Mouse (Mus musculus): Measurements from ENCODE around the gene D430041D05Rik. TPM values are rescaled to one million over a fixed set of nuclear protein-coding genes. Genes with fewer than 3 reads are reported as not detected.
A peak's percentile ranks its signal among the peaks of the same experiment; 100 is the strongest.

Gene D430041D05Rik
- polyA plus RNA-seq, 1 experiment from 2014 or later = 0.05 TPM

DNA sequence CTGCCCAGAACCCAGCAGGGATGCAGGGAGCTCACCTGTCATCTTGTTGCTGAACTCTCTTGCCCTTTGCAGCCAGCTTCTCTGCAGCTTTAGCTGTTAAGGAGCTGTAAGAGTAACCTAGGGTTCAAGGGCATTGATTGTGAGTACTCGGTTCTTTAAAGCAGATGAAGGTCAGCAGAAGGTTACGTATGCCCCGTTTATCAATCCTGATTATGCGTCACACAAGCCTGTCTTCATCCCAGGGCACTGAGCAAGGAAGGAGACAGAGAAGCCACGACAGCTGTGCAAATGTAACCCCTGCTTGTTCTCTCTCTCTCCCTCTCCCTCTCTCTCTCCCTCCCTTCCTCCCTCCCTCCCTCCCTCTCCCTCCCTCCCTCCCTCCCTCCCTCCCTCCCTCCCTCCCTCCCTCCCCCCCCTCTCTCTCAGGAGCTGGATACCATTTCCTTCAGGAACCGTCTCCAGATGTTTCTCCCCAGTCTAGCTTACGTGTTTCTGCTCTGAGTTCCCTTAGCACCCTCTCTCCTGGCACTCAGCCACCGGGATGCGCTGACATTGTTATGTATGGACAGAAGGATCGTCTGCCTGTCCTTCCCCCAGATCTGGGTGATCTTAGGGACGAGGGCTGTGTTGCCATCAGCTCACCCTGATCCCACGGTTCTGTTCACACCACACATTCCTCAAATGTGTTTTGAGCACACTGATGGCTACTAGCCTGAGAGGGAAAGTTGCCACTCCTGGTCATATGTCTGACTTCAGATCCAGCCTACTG, 277.6 kb downstream of the D430041D05Rik start:
- Histone ChIP-seq H3K4me2 (ENCODE audit: low read length) (no peak overlapping the region), H3K9ac (ENCODE audit: low read length) (no peak overlapping the region), H3K27ac (replicated peaks in 1 of 2; ENCODE audit: control insufficient read depth in 1 of 2, insufficient read depth in 1 of 2, low read depth in 2 of 2, low read length in 2 of 2) (no peak overlapping the region), H3K36me3 (ENCODE audit: control insufficient read depth, insufficient read depth, low read length) (no peaks in the 10 kb centered on the region), H3K4me1 (ENCODE audit: control insufficient read depth in 2 of 2, insufficient read depth in 2 of 2, low read length in 2 of 2) (peaks cover 5 to 6% of the 10 kb centered on the region in 2 experiments; a peak in 3 of 4 replicates), H3K4me3 (ENCODE audit: control insufficient read depth in 1 of 2, insufficient read depth in 1 of 2, low read depth in 1 of 2, low read length in 2 of 2) (no peak overlapping the region), H3K27me3 (ENCODE audit: control insufficient read depth, insufficient read depth, low read length) (no peaks in the 10 kb centered on the region), H3K9me3 (ENCODE audit: control insufficient read depth, low read length) (no peaks in the 10 kb centered on the region)
- WGBS = 24% methylated on average over 12 of the region's 12 CpGs
- no peak for ATAC-seq (ENCODE audit: insufficient number of reproducible peaks, insufficient read depth, low FRiP score, low read depth)

- H3K9me3 ChIP-seq (ENCODE audit: control insufficient read depth, low read length) = no peaks in the 10 kb centered on the region
Observed at GRCm38 (mm10) chr2:104132266-104132859, 278.4 kb downstream of the D430041D05Rik start.

DNA sequence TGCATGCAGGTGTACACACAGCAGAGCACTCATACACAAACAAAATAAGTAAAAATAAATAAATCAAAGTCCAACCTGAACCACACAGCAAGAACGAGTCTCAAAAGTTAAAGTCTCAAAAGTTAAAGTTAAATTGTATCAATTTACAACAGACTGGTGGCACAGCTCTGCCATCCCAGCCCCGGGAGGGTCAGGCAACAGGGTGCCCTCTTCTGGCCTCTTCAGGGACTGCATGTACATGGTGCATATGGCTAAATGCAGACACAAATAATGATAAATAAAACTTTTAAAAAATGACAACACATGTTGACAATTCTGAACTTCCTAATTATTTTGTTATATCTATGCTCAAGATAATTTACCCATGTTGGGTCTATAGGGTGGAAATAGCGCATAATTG, 279.8 kb downstream of the D430041D05Rik start:
- H3K4me2 ChIP-seq (ENCODE audit: low read length) = no peak overlapping the region
- H3K27me3 ChIP-seq (ENCODE audit: control insufficient read depth, insufficient read depth, low read length) = no peaks in the 10 kb centered on the region
- whole genome bisulfite sequencing = 78% methylated on average over 3 of the region's 3 CpGs
- H3K4me3 ChIP-seq (ENCODE audit: control insufficient read depth in 1 of 2, insufficient read depth in 1 of 2, low read depth in 1 of 2, low read length in 2 of 2) = no peak overlapping the region
- peaks cover 5 to 6% of the 10 kb centered on the region in 2 experiments; a peak in 3 of 4 replicates for H3K4me1 ChIP-seq (ENCODE audit: control insufficient read depth in 2 of 2, insufficient read depth in 2 of 2, low read length in 2 of 2)
- ATAC-seq (ENCODE audit: insufficient number of reproducible peaks, insufficient read depth, low FRiP score, low read depth) = no peak
- no peak overlapping the region for H3K27ac ChIP-seq (replicated peaks in 1 of 2; ENCODE audit: control insufficient read depth in 1 of 2, insufficient read depth in 1 of 2, low read depth in 2 of 2, low read length in 2 of 2)
- no peak overlapping the region for H3K9ac ChIP-seq (ENCODE audit: low read length)
- H3K9me3 ChIP-seq (ENCODE audit: control insufficient read depth, low read length) = no peaks in the 10 kb centered on the region
- no peaks in the 10 kb centered on the region for H3K36me3 ChIP-seq (ENCODE audit: control insufficient read depth, insufficient read depth, low read length)

More at GRCm38 (mm10) chr2:104132266-104132859, 278.4 kb downstream of the D430041D05Rik start:
- Histone ChIP-seq H3K4me2 (ENCODE audit: low read length) (no peak overlapping the region), H3K4me3 (ENCODE audit: control insufficient read depth in 1 of 2, insufficient read depth in 1 of 2, low read depth in 1 of 2, low read length in 2 of 2) (no peak overlapping the region), H3K27ac (replicated peaks in 1 of 2; ENCODE audit: control insufficient read depth in 1 of 2, insufficient read depth in 1 of 2, low read depth in 2 of 2, low read length in 2 of 2) (no peak overlapping the region), H3K27me3 (ENCODE audit: control insufficient read depth, insufficient read depth, low read length) (no peaks in the 10 kb centered on the region), H3K9ac (ENCODE audit: low read length) (no peak overlapping the region), H3K4me1 (ENCODE audit: control insufficient read depth in 2 of 2, insufficient read depth in 2 of 2, low read length in 2 of 2) (peaks cover 5 to 6% of the 10 kb centered on the region in 2 experiments; a peak in 3 of 4 replicates), H3K36me3 (ENCODE audit: control insufficient read depth, insufficient read depth, low read length) (no peaks in the 10 kb centered on the region)
- 67% methylated on average over 7 of the region's 7 CpGs for WGBS
- no peak for ATAC-seq (ENCODE audit: insufficient number of reproducible peaks, insufficient read depth, low FRiP score, low read depth)

DNA sequence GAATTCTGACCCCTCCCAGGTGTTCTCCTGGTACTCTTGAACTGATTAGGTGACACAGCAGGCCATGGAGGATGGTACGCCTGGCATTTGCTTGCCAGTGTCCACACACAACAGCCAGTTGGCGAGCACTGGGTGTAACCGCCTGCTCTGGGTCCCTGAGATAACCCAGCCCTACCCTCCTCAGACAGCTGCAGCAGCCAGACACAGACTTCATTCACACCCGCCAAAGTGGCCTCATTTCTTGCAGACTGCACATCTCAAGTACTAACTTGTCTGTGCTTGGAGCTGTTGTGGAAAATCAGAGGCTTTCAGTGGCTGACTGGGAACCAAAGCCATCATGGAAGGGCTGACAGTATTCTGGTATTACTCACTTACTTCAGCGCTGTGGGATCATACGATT, 280.6 kb downstream of the D430041D05Rik start:
- H3K4me2 ChIP-seq (ENCODE audit: low read length) = no peak overlapping the region
- H3K27ac ChIP-seq (replicated peaks in 1 of 2; ENCODE audit: control insufficient read depth in 1 of 2, insufficient read depth in 1 of 2, low read depth in 2 of 2, low read length in 2 of 2) = no peak overlapping the region
- H3K4me1 ChIP-seq (ENCODE audit: control insufficient read depth in 2 of 2, insufficient read depth in 2 of 2, low read length in 2 of 2) = peaks cover 5 to 7% of the 10 kb centered on the region in 2 experiments; a peak in 3 of 4 replicates
- no peaks in the 10 kb centered on the region for H3K9me3 ChIP-seq (ENCODE audit: control insufficient read depth, low read length)
- no peak overlapping the region for H3K9ac ChIP-seq (ENCODE audit: low read length)
- H3K27me3 ChIP-seq (ENCODE audit: control insufficient read depth, insufficient read depth, low read length) = no peaks in the 10 kb centered on the region
- WGBS = 39% methylated on average over 6 of the region's 6 CpGs
- no peak overlapping the region for H3K4me3 ChIP-seq (ENCODE audit: control insufficient read depth in 1 of 2, insufficient read depth in 1 of 2, low read depth in 1 of 2, low read length in 2 of 2)
- ATAC-seq (ENCODE audit: insufficient number of reproducible peaks, insufficient read depth, low FRiP score, low read depth) = no peak
- H3K36me3 ChIP-seq (ENCODE audit: control insufficient read depth, insufficient read depth, low read length) = no peaks in the 10 kb centered on the region

GRCm38 (mm10) chr2:104128803-104129531, 281.8 kb downstream of the D430041D05Rik start:
- Histone ChIP-seq H3K36me3 (ENCODE audit: control insufficient read depth, insufficient read depth, low read length) (no peaks in the 10 kb centered on the region), H3K4me2 (ENCODE audit: low read length) (no peak overlapping the region), H3K27me3 (ENCODE audit: control insufficient read depth, insufficient read depth, low read length) (no peaks in the 10 kb centered on the region), H3K4me3 (ENCODE audit: control insufficient read depth in 1 of 2, insufficient read depth in 1 of 2, low read depth in 1 of 2, low read length in 2 of 2) (no peak overlapping the region), H3K9me3 (ENCODE audit: control insufficient read depth, low read length) (no peaks in the 10 kb centered on the region), H3K9ac (ENCODE audit: low read length) (no peak overlapping the region), H3K4me1 (ENCODE audit: control insufficient read depth in 2 of 2, insufficient read depth in 2 of 2, low read length in 2 of 2) (peaks cover 8 to 17% of the 10 kb centered on the region in 2 experiments), H3K27ac (replicated peaks in 1 of 2; ENCODE audit: control insufficient read depth in 1 of 2, insufficient read depth in 1 of 2, low read depth in 2 of 2, low read length in 2 of 2) (no peak overlapping the region)
- ATAC-seq (ENCODE audit: insufficient number of reproducible peaks, insufficient read depth, low FRiP score, low read depth) = no peak
- WGBS = 88% methylated on average over 13 of the region's 13 CpGs

- 76% methylated on average over 5 of the region's 5 CpGs for WGBS
- no peak overlapping the region for H3K4me3 ChIP-seq (ENCODE audit: control insufficient read depth in 1 of 2, insufficient read depth in 1 of 2, low read depth in 1 of 2, low read length in 2 of 2)
- no peak overlapping the region; the same call in 1 of the 2 replicates for H3K9ac ChIP-seq (ENCODE audit: low read length)
- no peak overlapping the region for H3K4me2 ChIP-seq (ENCODE audit: low read length)
- H3K4me1 ChIP-seq (ENCODE audit: control insufficient read depth in 2 of 2, insufficient read depth in 2 of 2, low read length in 2 of 2) = peaks cover 22 to 43% of the 10 kb centered on the region in 2 experiments
- H3K27me3 ChIP-seq (ENCODE audit: control insufficient read depth, insufficient read depth, low read length) = no peaks in the 10 kb centered on the region
- H3K36me3 ChIP-seq (ENCODE audit: control insufficient read depth, insufficient read depth, low read length) = no peaks in the 10 kb centered on the region
- H3K27ac ChIP-seq (replicated peaks in 1 of 2; ENCODE audit: control insufficient read depth in 1 of 2, insufficient read depth in 1 of 2, low read depth in 2 of 2, low read length in 2 of 2) = no peak overlapping the region
- no peak for ATAC-seq (ENCODE audit: insufficient number of reproducible peaks, insufficient read depth, low FRiP score, low read depth)
- no peaks in the 10 kb centered on the region for H3K9me3 ChIP-seq (ENCODE audit: control insufficient read depth, low read length)
Observed at GRCm38 (mm10) chr2:104124071-104124470, 286.7 kb downstream of the D430041D05Rik start.

DNA sequence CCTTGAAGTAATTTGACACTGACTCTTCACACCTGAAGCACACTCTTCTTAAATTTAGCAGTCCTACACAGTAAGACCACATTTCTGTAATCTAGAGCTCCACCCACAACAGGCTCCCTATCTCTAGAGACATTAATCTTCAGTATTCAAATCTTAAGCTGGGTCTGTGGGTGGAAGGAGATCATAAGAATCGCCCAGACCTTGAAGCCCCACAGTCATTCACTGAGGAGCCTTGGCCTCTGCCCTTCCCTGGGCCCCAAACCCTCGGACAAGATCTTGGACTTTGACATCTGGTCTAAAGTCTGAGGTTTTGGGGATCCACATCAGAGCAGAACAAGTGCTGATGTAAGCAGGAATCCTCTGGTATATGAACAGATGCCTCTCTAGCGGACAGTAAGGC, 287.3 kb downstream of the D430041D05Rik start:
- 54% methylated on average over 3 of the region's 3 CpGs for WGBS
- peaks cover 22 to 48% of the 10 kb centered on the region in 2 experiments for H3K4me1 ChIP-seq (ENCODE audit: control insufficient read depth in 2 of 2, insufficient read depth in 2 of 2, low read length in 2 of 2)

More for the DNA sequence above, 287.3 kb downstream of the D430041D05Rik start:
- Histone ChIP-seq H3K4me3 (ENCODE audit: control insufficient read depth in 1 of 2, insufficient read depth in 1 of 2, low read depth in 1 of 2, low read length in 2 of 2) (peak overlapping the region in 1 of 2 experiments; percentile 70; a peak in 2 of 4 replicates), H3K9me3 (ENCODE audit: control insufficient read depth, low read length) (no peaks in the 10 kb centered on the region), H3K4me2 (ENCODE audit: low read length) (peak overlapping the region; percentile 83), H3K27me3 (ENCODE audit: control insufficient read depth, insufficient read depth, low read length) (no peaks in the 10 kb centered on the region), H3K9ac (ENCODE audit: low read length) (peak overlapping the region; percentile 85), H3K36me3 (ENCODE audit: control insufficient read depth, insufficient read depth, low read length) (no peaks in the 10 kb centered on the region), H3K27ac (replicated peaks in 1 of 2; ENCODE audit: control insufficient read depth in 1 of 2, insufficient read depth in 1 of 2, low read depth in 2 of 2, low read length in 2 of 2) (no peak overlapping the region)
- ATAC-seq (ENCODE audit: insufficient number of reproducible peaks, insufficient read depth, low FRiP score, low read depth) = no peak

All from heart, embryonic 14.5 days (tissue).